Mouse (Mus musculus): Measurements from ENCODE around the gene Zfp553. TPM values are rescaled to one million over a fixed set of nuclear protein-coding genes. Genes with fewer than 3 reads are reported as not detected.

The Zfp553 gene
- polyA plus RNA-seq, 1 experiment, result 10.8 TPM

DNA sequence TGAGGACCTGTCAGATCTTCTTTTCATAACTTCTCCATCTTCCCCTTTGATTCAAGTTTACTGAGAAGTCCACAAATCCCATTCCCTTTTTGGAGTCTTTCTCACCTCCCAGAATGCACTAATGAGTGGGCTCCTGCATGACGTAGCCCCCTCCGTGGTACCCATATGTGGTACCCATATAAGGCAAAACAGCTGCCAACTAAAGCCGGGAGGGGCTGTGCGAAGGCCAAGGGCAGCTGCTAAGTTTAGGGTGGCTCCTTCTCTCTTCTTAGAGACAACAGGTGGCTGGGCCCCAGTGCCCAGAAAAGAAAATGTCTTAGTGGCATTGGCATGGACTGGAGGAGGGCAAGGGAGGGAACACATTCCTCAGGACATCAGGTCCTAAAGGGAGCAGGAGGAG is 22.6 kb upstream of the Zfp553 start:
- Histone ChIP-seq H3K9me3 (no peaks in the 10 kb centered on the region), H3K27me3 (replicated peaks) (no peaks in the 10 kb centered on the region), H3K36me3 (replicated peaks; ENCODE audit: low read length) (peaks cover 33% of the 10 kb centered on the region), H3K4me3 (replicated peaks) (peak overlapping the region; percentile 53), H3K4me1 (peaks cover 80% of the 10 kb centered on the region)
- TF ChIP-seq FLI1 (IDR thresholded peaks at IDR 0.05; ENCODE audit: low read length) (no peak), GATA1 (IDR thresholded peaks at IDR 0.05; ENCODE audit: borderline replicate concordance, low read length) (no peak)

DNA sequence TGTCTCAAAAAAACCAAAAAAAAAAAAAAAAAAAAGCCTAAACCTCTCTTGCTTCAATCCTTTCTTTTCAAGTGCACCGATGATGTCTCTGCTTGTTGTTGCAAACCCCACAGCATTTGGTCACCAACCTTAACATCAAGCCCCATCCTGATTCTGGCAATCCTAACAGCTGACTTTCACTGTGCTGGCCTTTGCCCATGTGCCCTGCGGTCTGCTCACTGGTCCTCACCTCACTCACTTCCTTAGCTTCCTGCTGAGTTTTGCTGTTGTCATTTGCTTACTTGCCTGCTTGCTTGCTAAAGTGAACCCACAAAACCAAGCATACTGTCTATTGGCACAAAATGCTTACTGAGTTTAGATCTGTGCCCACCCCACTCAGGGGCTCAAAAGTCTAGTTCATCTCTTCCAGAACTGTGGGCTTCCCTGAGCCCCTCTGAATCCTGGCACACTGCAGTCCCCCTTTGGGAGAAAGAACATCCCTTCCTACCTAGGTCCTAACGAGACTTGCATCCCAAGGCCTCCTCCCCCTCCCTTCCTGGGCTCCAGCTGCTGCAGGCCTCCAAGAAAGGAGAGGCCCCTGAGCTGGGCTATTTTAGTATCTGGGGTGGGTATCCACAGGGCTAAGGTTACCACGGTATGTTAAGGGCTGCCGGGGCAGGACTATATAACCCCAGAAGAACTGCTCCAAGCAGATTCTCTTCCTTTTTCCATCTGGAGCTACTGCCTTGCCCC is 21.7 kb upstream of the Zfp553 start:
- Histone ChIP-seq H3K9me3 (no peaks in the 10 kb centered on the region), H3K36me3 (replicated peaks; ENCODE audit: low read length) (peaks cover 36% of the 10 kb centered on the region), H3K27me3 (replicated peaks) (no peaks in the 10 kb centered on the region), H3K4me3 (replicated peaks) (peak overlapping the region; percentile 85), H3K4me1 (peaks cover 83% of the 10 kb centered on the region)
- TF ChIP-seq GATA1 (IDR thresholded peaks at IDR 0.05; ENCODE audit: borderline replicate concordance, low read length) (no peak), FLI1 (IDR thresholded peaks at IDR 0.05; ENCODE audit: low read length) (no peak)

DNA sequence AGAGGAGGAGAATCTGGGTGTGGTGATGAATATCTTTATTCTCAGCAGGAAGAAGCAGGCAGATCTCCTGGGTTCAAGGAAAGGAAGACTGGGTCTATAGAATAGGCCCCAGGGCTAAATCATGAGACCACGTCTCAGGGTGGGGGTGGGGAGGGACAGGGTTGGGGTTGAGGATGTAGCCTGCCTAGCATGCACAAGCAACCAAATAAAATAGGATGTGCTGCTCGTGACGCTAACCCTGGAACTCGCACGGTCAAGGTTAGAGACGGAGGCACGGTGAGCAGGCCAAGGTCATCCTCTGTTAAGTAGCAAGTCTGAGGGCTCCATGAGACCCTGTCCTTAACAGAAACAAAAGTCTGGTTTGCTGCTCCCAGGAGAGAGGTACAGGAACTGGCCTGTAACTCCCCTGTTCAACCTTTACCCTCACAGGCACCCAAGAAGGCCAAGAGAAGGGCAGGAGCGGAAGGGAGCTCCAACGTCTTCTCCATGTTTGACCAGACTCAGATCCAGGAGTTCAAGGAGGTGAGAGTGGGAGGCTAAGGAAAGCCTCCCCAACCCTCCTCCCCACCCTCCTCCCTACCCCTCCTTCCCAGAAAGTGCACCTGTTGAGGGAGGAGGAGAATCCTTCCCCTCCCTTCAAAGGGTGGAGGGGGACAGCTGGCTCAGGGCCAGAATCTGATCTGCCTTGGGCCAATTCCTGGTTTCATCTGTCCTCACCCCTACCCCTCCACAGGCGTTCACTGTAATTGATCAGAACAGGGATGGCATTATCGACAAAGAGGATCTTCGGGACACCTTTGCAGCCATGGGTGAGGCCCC is 20.2 kb upstream of the Zfp553 start:
- no peak for TF ChIP-seq GATA1 (IDR thresholded peaks at IDR 0.05; ENCODE audit: borderline replicate concordance, low read length)
- no peak for TF ChIP-seq FLI1 (IDR thresholded peaks at IDR 0.05; ENCODE audit: low read length)
- peaks cover 39% of the 10 kb centered on the region for H3K36me3 ChIP-seq (replicated peaks; ENCODE audit: low read length)
- H3K4me3 ChIP-seq (replicated peaks), result peak overlapping the region; percentile 23
- H3K4me1 ChIP-seq, result peaks cover 86% of the 10 kb centered on the region
- no peaks in the 10 kb centered on the region for H3K27me3 ChIP-seq (replicated peaks)
- H3K9me3 ChIP-seq, result no peaks in the 10 kb centered on the region

DNA sequence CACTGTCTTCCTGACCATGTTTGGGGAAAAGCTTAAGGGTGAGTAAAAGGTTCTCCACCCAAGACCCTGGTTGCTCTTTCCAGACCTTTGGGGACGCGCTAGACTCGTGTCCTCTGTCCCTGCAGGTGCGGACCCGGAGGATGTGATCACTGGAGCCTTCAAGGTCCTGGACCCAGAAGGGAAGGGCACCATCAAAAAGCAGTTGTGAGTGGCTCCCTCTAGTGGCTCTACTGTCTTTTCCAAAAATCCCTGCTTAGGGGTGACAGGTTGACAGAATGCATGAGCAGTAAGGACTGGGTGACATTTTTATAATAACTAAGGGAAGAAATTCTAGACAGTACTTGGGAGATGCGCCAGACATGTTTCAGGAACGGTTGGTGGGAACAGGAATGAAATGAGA is 19.4 kb upstream of the Zfp553 start:
- Histone ChIP-seq H3K27me3 (replicated peaks) (no peaks in the 10 kb centered on the region), H3K36me3 (replicated peaks; ENCODE audit: low read length) (peaks cover 39% of the 10 kb centered on the region), H3K9me3 (no peaks in the 10 kb centered on the region), H3K4me3 (replicated peaks) (no peak overlapping the region), H3K4me1 (peaks cover 95% of the 10 kb centered on the region)
- TF ChIP-seq GATA1 (IDR thresholded peaks at IDR 0.05; ENCODE audit: borderline replicate concordance, low read length) (no peak), FLI1 (IDR thresholded peaks at IDR 0.05; ENCODE audit: low read length) (no peak)

DNA sequence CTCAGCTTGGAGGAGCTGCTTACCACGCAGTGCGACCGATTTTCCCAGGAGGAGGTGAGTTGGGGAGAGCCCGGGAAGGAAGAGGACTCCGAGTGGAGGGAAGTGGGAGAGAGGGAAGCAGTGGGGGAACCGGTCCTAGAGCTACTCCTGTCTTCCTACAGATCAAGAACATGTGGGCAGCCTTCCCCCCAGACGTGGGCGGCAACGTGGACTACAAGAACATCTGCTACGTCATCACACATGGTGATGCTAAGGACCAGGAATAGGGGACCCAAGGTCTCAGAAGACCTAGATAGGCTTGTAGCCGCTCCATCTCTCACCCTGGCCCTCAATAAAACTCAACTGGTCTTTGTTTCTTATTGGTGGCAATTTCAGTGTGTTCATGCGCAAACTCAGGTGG is 18.9 kb upstream of the Zfp553 start:
- no peaks in the 10 kb centered on the region for H3K27me3 ChIP-seq (replicated peaks)
- peaks cover 99% of the 10 kb centered on the region for H3K4me1 ChIP-seq
- TF ChIP-seq GATA1 (IDR thresholded peaks at IDR 0.05; ENCODE audit: borderline replicate concordance, low read length), result no peak
- H3K4me3 ChIP-seq (replicated peaks), result no peak overlapping the region
- no peaks in the 10 kb centered on the region for H3K9me3 ChIP-seq
- peaks cover 39% of the 10 kb centered on the region for H3K36me3 ChIP-seq (replicated peaks; ENCODE audit: low read length)

DNA sequence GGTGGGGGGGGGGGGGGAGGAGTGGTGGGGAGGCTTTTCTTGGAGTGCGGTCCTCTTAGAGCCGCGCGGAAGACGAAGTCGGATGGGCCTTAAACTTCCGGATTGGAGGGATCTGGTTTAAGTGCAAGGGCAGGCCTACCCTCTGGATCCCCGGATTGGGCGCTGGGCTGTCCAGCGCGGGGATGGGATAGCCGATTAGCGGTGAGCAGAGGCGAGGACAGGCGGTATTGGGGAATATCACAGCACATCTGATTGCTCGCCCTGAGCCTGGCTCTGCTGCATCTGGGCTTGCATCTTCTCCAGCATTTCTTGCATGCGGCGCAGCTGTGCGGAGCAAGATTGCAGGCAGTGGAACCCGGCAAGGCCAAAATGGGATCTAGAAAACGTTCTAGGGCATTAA is 18.3 kb upstream of the Zfp553 start:
- Histone ChIP-seq H3K4me3 (replicated peaks) (no peak overlapping the region), H3K27me3 (replicated peaks) (no peaks in the 10 kb centered on the region), H3K9me3 (no peaks in the 10 kb centered on the region), H3K4me1 (peaks cover 100% of the 10 kb centered on the region), H3K36me3 (replicated peaks; ENCODE audit: low read length) (peaks cover 39% of the 10 kb centered on the region)
- TF ChIP-seq FLI1 (IDR thresholded peaks at IDR 0.05; ENCODE audit: low read length), result no peak

DNA sequence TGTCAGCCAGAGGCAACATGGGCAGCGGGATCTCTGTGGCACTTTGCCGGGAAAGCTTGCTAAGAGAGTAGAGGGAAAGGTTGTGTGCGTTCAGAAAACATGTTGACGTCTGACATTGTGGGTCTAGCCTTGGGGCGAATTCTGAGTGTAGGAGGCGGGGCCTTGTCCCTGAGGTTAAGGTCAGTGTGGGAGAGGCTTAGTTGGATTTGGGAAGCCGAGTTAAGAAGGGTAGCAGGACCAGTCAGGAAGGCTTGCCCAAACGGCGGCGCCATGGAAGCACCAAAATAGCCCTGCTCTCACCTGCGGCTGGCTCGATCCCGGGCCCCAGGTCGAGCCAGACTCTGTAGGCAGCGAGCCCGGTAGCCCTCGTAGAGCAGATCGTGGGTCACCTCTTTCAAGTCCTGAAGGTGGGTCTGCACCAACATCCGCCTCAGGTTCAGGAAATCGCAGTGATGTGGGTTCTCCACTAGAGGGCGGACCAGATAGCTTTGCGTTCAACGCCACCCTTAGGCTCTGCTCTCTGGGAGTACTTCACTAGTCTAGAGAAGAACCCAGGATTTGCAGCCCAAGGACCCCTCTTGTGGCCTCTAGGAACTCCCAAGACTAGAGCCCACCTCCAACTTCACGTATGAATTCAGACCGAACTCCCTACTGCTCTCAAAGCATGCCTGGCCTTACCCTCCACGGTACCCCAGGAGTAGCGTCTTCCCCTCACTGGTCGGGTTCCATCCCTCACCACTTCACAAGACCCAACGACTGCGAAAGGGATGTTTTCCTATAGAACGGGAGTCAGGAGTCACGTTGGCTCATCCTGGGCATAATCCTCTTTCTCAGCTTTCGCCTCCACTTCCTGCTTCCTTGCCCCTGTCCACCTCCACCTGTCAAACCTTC is 17.6 kb upstream of the Zfp553 start:
- H3K4me1 ChIP-seq, result peaks cover 98% of the 10 kb centered on the region
- TF ChIP-seq FLI1 (IDR thresholded peaks at IDR 0.05; ENCODE audit: low read length) (no peak), GATA1 (IDR thresholded peaks at IDR 0.05; ENCODE audit: borderline replicate concordance, low read length) (no peak)
- H3K36me3 ChIP-seq (replicated peaks; ENCODE audit: low read length), result peaks cover 39% of the 10 kb centered on the region
- H3K4me3 ChIP-seq (replicated peaks), result peak overlapping the region; percentile 53
- no peaks in the 10 kb centered on the region for H3K9me3 ChIP-seq
- H3K27me3 ChIP-seq (replicated peaks), result no peaks in the 10 kb centered on the region

DNA sequence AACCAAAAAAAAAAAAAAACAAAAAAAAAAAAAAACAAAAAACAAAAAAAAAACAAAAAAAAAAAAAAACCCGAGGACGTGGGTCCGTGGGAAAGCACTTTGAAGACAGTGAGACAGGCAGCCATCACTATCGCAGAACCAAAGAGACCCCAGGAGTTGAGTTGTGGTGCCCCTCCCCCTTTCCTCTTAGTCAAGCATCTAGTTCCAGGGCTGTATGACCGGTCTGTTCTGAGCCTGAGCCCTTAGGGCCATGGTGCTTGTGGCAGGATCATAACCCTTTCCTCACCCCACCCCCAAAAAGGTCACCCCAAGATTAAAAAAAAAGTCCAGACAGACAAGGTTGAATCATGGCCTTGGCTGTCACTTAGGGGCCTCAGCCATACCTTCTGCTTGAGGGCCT is 16.6 kb upstream of the Zfp553 start:
- no peaks in the 10 kb centered on the region for H3K27me3 ChIP-seq (replicated peaks)
- H3K4me1 ChIP-seq, result peaks cover 98% of the 10 kb centered on the region
- peak overlapping the region; percentile 38 for H3K4me3 ChIP-seq (replicated peaks)
- TF ChIP-seq FLI1 (IDR thresholded peaks at IDR 0.05; ENCODE audit: low read length) (no peak), GATA1 (IDR thresholded peaks at IDR 0.05; ENCODE audit: borderline replicate concordance, low read length) (no peak)
- no peaks in the 10 kb centered on the region for H3K9me3 ChIP-seq
- H3K36me3 ChIP-seq (replicated peaks; ENCODE audit: low read length), result peaks cover 39% of the 10 kb centered on the region

DNA sequence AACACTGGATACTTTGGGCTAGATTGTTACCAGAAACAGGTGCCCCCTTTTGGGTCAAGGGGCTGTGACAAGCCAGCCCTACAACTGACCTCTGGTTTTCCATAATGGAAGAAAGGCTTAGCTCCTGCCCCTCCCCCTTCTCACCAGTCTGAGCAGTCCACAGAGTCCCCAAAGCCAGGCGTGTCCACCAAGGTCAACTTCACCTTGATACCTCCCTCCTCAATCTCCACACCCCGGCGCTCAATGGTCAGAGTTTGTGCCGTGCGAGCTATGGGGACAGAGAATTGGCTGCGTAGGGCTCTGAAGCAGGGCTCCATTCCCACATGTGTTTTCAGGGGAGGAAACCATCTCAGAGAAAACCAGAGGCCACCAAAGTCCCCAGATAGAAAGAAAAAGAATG is 15.4 kb upstream of the Zfp553 start:
- peaks cover 44% of the 10 kb centered on the region for H3K36me3 ChIP-seq (replicated peaks; ENCODE audit: low read length)
- TF ChIP-seq FLI1 (IDR thresholded peaks at IDR 0.05; ENCODE audit: low read length) (no peak), GATA1 (IDR thresholded peaks at IDR 0.05; ENCODE audit: borderline replicate concordance, low read length) (no peak)
- H3K4me3 ChIP-seq (replicated peaks), result peak overlapping the region; percentile 86
- no peaks in the 10 kb centered on the region for H3K27me3 ChIP-seq (replicated peaks)
- peaks cover 5% of the 10 kb centered on the region; the same call in 1 of the 2 replicates for H3K9me3 ChIP-seq
- H3K4me1 ChIP-seq, result peaks cover 94% of the 10 kb centered on the region

Data from megakaryocyte, embryonic 14.5 days (primary cell).